Mouse (Mus musculus) forebrain, embryonic 10.5 days (tissue): ENCODE results near the gene Lemd2. TPM values are rescaled to one million over a fixed set of nuclear protein-coding genes. Genes with fewer than 3 reads are reported as not detected.

Source experiments
- DNase-seq: peaks from one replicate; pipeline ENCODE4 v3.0.0-alpha.2; 2017; ENCODE audit warnings: low spot score; ENCODE audit errors: extremely low spot score
- H3K27ac ChIP-seq: fragments of 300-500 bp; sonication (generic); 2 replicates; pipeline ENCODE4 v1.5.1; 2016; ENCODE audit warnings: mild to moderate bottlenecking
- H3K27me3 ChIP-seq: fragments of 300-500 bp; sonication (generic); 2 replicates; pipeline ENCODE4 v1.6.1; 2016; ENCODE audit warnings: mild to moderate bottlenecking; ENCODE audit not compliant: poor library complexity, severe bottlenecking
- H3K36me3 ChIP-seq: fragments of 300-500 bp; sonication (generic); replicated peaks from 2 replicates; pipeline ENCODE4 v1.6.1; 2016; ENCODE audit warnings: mild to moderate bottlenecking, moderate library complexity
- H3K4me1 ChIP-seq: fragments of 300-500 bp; sonication (generic); 2 replicates; pipeline ENCODE4 v1.6.1; 2016
- H3K4me3 ChIP-seq: fragments of 300-500 bp; sonication (generic); 2 replicates; pipeline ENCODE4 v1.5.1; 2016; ENCODE audit warnings: mild to moderate bottlenecking, moderate library complexity
- H3K9me3 ChIP-seq: fragments of 300-500 bp; sonication (generic); 2 replicates; pipeline ENCODE4 v1.6.1; 2016; ENCODE audit warnings: mild to moderate bottlenecking, moderate library complexity
- WGBS: fragments of 180-500 bp; shearing (Covaris S2); methylation state at CpG from one replicate; pipeline ENCODE4 v1.1.7; 2016; 5-methylcytosine and 5-hydroxymethylcytosine counted together
- polyA plus RNA-seq: library from polyadenylated mRNA; unstranded; fragments of >200 nt; fragmentation: Nextera tagmentation; extraction: Ambion mirVana; gene quantifications from 2 replicates; pipeline ENCODE4 v1.2.1, GENCODE M21; 2016

Lemd2 gene
- 14.8 TPM in 2 replicates for polyA plus RNA-seq

DNA sequence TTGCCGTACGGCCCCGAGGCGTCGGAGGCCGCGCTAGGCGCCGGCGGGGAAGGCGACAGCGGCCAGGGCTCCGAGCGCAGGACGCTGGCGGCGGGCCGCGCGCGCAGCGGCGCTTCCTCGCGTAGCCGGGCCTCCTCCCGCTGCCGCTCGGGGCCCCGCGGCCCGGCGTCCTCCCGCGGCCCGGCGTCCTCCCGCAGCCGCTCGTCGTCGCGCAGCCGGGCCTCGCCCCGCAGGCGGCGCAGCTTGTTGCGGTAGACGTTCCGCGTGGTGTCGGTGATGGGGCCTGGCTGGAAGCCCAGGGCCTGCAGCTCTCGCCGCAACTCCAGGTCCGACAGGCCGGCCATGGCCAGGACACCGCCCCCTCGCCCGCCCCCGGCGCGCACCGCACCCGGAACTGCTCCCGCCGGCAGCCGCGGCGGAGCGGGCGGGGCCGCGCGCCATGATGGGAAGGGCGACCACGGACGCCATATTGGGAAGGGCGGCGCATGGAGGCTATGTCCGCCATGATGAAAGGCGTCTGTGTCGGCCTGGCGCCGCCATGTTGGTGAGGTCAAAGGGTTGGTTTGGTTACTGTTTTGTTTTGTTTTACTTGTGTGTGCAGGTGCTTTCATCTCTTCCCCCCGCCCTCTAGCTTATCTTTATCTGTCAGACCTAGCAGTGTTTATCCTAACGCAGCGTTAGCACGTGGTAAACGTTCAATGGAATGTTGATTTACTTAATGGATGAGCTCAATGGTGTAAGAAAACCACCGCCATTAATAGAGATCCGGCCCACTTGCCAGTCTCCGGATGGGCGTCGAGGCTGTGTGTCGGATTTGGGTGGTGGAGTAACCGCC is at the start of gene Lemd2:
Gene Lemd2, minus strand, starts transcription at position 395 of the 835 bp plus-strand sequence.
- 5% methylated on average over 97 of the region's 97 CpGs for WGBS
- Histone ChIP-seq H3K4me1 (peaks cover 36% of the 10 kb centered on the region), H3K36me3 (peaks cover 33% of the 10 kb centered on the region), H3K9me3 (no peaks in the 10 kb centered on the region; the same call in 1 of the 2 replicates), H3K27ac (peak within 1 kb of the TSS; percentile 96), H3K4me3 (peak within 1 kb of the TSS; percentile 93), H3K27me3 (peaks cover 15% of the 10 kb centered on the region; the same call in 1 of the 2 replicates)
- DNase-seq, result peak; percentile 91

DNA sequence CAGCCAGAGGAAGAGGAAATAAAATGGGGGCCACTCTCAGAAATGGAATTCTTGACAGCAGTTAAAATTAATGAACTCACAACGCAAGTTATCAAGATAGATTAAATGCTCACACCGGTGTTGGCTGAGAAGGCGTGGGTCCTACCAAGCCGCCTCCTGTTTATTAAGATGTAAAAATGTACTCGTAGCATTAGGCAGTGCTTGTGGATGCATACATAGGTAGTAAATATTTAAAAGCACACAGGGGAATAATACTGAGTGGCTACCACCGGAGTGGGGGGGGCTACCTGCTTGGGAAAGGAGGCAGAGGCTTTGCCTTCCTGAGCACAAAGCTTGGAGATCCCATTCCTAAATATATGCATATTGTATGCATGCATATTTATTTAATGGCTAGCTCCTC is 46.9 kb upstream of the Lemd2 start:
- 92% methylated on average over 6 of the region's 6 CpGs for WGBS
- H3K4me1 ChIP-seq, result peaks cover 4% of the 10 kb centered on the region; the same call in 1 of the 2 replicates

GRCm38 (mm10) chr17:27250461-27250860 is 46.2 kb upstream of the Lemd2 start:
- WGBS, result 33% methylated on average over 4 of the region's 4 CpGs
- H3K9me3 ChIP-seq, result no peaks in the 10 kb centered on the region
- no peak for DNase-seq
- H3K4me1 ChIP-seq, result peaks cover 4% of the 10 kb centered on the region; the same call in 1 of the 2 replicates
- H3K4me3 ChIP-seq, result no peak overlapping the region
- no peak overlapping the region for H3K27ac ChIP-seq
- no peaks in the 10 kb centered on the region for H3K36me3 ChIP-seq
- no peaks in the 10 kb centered on the region for H3K27me3 ChIP-seq

More for the DNA sequence above, 46.9 kb upstream of the Lemd2 start:
- Histone ChIP-seq H3K27ac (no peak overlapping the region), H3K4me3 (no peak overlapping the region), H3K36me3 (no peaks in the 10 kb centered on the region), H3K27me3 (no peaks in the 10 kb centered on the region), H3K9me3 (no peaks in the 10 kb centered on the region)
- no peak for DNase-seq

DNA sequence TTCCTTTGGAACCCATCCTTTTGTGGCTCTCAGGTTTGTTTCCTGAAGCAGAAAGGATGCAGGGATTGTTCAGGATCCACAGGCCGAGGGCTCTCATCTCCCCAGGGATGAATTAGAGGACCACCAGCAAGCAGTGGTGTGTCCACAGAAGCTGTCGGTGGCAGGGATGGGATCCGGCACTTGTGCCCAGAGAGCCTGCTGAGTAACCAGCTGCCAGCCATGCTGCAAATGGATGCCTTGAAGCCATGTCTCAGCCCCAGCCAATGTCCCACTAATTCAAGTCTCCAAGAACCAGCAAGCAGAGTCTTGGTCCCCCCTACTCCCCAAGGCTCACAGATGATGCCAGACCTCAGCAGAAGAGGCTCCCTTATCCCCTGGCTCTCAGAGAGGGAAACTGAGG is 44.8 kb upstream of the Lemd2 start:
- WGBS, result 68% methylated on average over 3 of the region's 3 CpGs
- H3K27ac ChIP-seq, result no peak overlapping the region
- H3K36me3 ChIP-seq, result no peaks in the 10 kb centered on the region
- no peak overlapping the region for H3K4me3 ChIP-seq
- H3K9me3 ChIP-seq, result no peaks in the 10 kb centered on the region
- peaks cover 4% of the 10 kb centered on the region; the same call in 1 of the 2 replicates for H3K4me1 ChIP-seq
- no peaks in the 10 kb centered on the region for H3K27me3 ChIP-seq
- DNase-seq, result no peak

DNA sequence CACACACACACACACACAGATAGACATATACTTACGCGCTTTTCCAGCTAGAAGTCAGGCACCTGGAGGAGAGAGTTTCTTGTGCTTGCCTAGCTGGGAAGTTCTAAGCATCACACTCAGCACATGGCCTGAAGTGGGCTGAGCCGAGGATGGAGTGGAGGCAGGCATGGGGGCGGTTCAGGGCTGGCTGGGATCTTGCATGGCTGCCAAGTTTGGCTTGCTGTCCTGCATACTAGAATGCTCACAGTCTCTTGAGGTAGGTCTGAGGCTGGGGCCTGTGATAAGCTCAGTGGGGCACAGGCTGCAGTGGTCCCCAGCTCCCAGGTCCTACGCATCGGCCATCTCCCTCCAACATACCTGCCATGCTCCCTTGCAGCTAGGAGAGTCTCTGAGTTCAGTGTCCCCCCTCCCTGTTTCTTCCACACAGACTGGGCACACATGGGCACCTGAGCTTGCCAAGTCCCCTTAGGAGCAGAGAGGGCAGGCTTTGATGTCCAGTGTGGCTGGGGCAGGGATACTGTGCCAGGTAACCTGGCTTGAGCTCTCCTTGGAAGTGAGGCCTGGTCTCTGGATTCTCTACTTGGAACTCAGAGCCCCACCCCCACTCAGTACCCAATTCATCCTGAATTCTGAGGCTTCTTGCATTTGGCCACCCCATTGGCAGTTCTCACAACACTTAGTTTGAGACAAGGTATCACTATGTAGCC is 43.6 kb upstream of the Lemd2 start:
- WGBS, result 93% methylated on average over 6 of the region's 6 CpGs
- no peaks in the 10 kb centered on the region for H3K27me3 ChIP-seq
- no peak for DNase-seq
- H3K4me1 ChIP-seq, result peaks cover 11% of the 10 kb centered on the region
- H3K9me3 ChIP-seq, result no peaks in the 10 kb centered on the region
- no peak overlapping the region for H3K4me3 ChIP-seq
- H3K27ac ChIP-seq, result no peak overlapping the region
- H3K36me3 ChIP-seq, result no peaks in the 10 kb centered on the region

GRCm38 (mm10) chr17:27245851-27246381 is 41.6 kb upstream of the Lemd2 start:
- 81% methylated on average over 10 of the region's 10 CpGs for WGBS
- H3K36me3 ChIP-seq, result no peaks in the 10 kb centered on the region
- H3K4me1 ChIP-seq, result peaks cover 25% of the 10 kb centered on the region
- no peak overlapping the region for H3K4me3 ChIP-seq
- no peaks in the 10 kb centered on the region for H3K9me3 ChIP-seq
- no peak overlapping the region for H3K27ac ChIP-seq
- DNase-seq, result no peak
- H3K27me3 ChIP-seq, result 0 out of 2 replicates have a peak, but pooled peaks cover 9% of the 10 kb centered on the region

DNA sequence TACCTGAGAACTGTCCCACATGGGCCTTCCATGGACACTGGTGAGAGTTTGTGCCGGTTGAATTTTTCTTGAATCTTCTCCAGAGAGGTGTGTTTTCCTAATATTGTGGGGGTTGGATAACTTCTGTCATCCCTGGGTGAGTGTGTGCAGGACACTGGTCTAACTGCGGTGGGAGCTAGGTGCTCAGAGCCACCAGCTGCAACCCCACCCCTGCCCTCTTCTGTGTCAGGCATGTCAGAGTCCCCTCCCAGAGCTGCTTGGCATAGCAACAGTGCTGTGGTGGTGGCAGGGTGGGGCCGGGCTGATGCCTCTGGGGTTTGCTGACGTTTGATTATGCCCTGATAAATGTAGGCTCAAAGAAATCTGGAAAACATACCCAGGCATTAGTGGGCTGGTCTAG is 40.6 kb upstream of the Lemd2 start:
- H3K4me1 ChIP-seq, result peaks cover 29% of the 10 kb centered on the region
- no peak overlapping the region for H3K4me3 ChIP-seq
- WGBS, result 87% methylated on average over 4 of the region's 4 CpGs
- DNase-seq, result no peak
- 0 out of 2 replicates have a peak, but pooled peaks cover 9% of the 10 kb centered on the region for H3K27me3 ChIP-seq
- H3K36me3 ChIP-seq, result no peaks in the 10 kb centered on the region
- no peak overlapping the region for H3K27ac ChIP-seq
- no peaks in the 10 kb centered on the region for H3K9me3 ChIP-seq

DNA sequence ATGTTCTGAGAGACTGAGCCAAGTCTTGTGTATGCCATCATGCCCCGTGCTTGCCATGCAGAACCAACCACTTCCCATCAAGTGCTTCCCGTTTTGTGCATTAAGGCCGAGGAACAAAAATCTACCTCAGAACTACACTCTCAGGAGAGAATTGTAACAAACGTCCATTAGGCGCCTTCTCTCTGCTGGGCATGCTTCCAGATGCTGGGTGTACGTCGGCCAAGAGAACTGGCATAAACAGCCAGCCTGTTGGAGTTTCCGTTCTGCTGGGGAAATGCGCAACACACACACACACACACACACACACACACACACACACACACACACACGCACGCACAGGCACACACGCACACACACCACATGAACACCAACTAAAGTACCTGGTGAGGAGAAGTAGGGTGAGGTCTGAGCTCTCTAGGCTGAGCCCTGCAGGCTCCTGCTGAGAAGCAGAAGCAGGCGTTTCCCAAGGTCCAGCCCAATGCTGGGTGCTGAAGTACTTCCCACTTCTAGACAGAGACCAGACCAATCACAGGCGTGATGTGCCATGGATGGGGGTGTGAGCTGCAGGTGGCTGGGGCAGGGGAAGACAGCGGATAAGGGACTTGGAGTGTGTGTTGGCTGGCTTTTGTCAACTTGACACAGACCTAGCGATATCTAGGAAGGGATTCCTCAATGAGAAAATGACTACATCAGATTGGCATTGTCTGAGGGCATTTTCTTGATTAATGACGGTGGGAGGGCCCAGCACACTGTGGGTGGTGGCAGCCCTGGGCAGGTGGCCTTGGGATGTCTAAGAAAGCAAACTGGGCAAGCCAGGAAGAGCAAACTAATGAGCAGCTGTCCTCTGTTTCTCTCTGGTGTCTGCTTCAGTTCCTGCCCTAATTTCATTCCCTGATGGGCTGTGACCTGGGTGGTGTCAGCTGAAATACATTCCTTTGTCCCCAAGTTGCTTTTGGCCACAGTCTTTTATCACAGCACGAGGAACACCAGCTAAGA is 38.2 kb upstream of the Lemd2 start:
- WGBS, result 76% methylated on average over 18 of the region's 18 CpGs
- Histone ChIP-seq H3K4me3 (no peak overlapping the region), H3K4me1 (peaks cover 37% of the 10 kb centered on the region), H3K27ac (no peak overlapping the region), H3K9me3 (no peaks in the 10 kb centered on the region), H3K36me3 (no peaks in the 10 kb centered on the region), H3K27me3 (0 out of 2 replicates have a peak, but pooled peaks cover 9% of the 10 kb centered on the region)
- DNase-seq, result no peak

- 30% methylated on average over 15 of the region's 15 CpGs for WGBS
- DNase-seq, result no peak
- H3K4me3 ChIP-seq, result no peak overlapping the region
- peak overlapping the region; percentile 26; the same call in 1 of the 2 replicates for H3K27ac ChIP-seq
- 0 out of 2 replicates have a peak, but pooled peaks cover 9% of the 10 kb centered on the region for H3K27me3 ChIP-seq
- H3K4me1 ChIP-seq, result peaks cover 37% of the 10 kb centered on the region
- no peaks in the 10 kb centered on the region for H3K36me3 ChIP-seq
- no peaks in the 10 kb centered on the region for H3K9me3 ChIP-seq
Observed at GRCm38 (mm10) chr17:27240556-27241457, 36.5 kb upstream of the Lemd2 start.

DNA sequence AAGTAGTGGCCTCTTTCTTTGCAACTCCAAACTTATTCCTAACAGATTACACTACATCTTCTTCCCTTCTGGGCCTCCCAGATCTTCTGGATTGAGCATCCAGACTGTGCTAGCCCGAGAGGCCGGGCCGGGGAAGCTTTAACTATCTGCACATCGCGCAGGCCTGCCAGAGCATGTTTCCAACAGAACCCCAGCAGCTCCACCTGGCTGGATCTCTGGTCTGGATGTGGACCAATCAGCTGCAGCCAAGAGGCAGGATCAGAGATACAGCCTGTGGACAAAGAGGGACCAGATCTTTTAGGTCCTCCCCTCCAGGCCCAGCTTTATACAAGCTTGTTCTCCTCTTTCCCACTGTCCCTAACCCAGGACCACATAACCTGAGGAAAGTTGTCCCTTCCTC is 35.7 kb upstream of the Lemd2 start:
- no peaks in the 10 kb centered on the region for H3K36me3 ChIP-seq
- H3K4me3 ChIP-seq, result no peak overlapping the region
- no peak for DNase-seq
- no peak overlapping the region for H3K27ac ChIP-seq
- 0 out of 2 replicates have a peak, but pooled peaks cover 9% of the 10 kb centered on the region for H3K27me3 ChIP-seq
- H3K4me1 ChIP-seq, result peaks cover 37% of the 10 kb centered on the region
- no peaks in the 10 kb centered on the region for H3K9me3 ChIP-seq
- 94% methylated on average over 5 of the region's 5 CpGs for WGBS

DNA sequence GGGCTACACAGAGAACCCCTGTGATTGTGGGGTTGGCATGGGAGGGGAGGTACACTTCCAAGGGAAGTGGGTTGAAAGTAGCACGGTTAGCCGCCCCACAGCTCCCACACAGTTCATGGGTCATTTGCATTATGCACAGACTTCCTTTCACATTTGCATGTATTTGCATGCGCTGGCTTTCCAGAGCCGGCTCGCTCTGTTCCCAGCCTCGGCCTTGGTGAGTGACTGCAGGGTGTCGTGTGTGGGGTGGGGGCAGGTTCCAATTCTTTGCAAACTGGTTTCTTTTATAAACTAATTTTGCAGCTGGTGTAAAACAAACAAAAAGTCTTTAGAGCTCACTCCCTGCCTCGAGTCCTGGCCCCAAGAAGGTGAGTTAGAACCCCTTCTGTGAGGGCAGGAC is 34.4 kb upstream of the Lemd2 start:
- no peak for DNase-seq
- Histone ChIP-seq H3K27ac (no peak overlapping the region), H3K4me3 (no peak overlapping the region), H3K4me1 (peaks cover 36% of the 10 kb centered on the region), H3K9me3 (no peaks in the 10 kb centered on the region), H3K36me3 (no peaks in the 10 kb centered on the region), H3K27me3 (0 out of 2 replicates have a peak, but pooled peaks cover 9% of the 10 kb centered on the region)
- WGBS, result 73% methylated on average over 8 of the region's 8 CpGs
